Comparison of ENCODE assay signal across 14 mouse cellular contexts in the genomic region with DNA sequence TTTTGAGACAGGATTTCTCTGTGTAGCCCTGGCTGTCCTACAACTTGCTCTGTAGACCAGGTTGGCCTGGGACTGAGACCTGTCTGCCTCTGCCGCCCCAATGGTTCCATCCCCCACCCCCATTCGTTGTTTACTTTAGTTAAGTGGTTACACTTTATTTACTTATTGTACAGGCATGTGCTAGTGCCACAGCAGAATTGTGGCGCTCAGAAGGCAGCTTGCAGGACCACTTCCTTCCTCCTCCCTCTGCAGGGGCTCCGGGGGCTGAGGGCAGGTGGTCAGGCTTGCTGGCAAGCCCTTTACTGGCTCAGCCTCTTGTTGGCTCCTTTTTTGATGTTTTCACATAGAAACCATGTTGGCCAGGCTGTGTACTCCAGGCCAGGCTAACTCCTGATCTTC. TPM values are rescaled to one million over a fixed set of nuclear protein-coding genes. Genes with fewer than 3 reads are reported as not detected.
A peak's percentile ranks its signal among the peaks of the same experiment; 100 is the strongest.
DNase-seq lines count a peak whose midpoint lies in the region; ATAC-seq lines count a peak whose summit lies in the region.
"Had no signal": no experiment of that assay in that cellular context is flagged by ENCODE, and none has a peak within 500 bp of the region (broad histone marks: within the 10 kb centered on the region; RNA-seq: fewer than 3 reads in every experiment).

No protein-coding gene starts in this region.

- ATAC-seq in heart, embryonic 12.5 days (ENCODE audit: insufficient number of reproducible peaks, low FRiP score) = no peak
- no peak for ATAC-seq in lung, embryonic 16.5 days (ENCODE audit: low read depth)
- no peak for ATAC-seq in stomach, embryonic 16.5 days (ENCODE audit: insufficient read depth, low FRiP score)
- ATAC-seq: hindbrain, embryonic 16.5 days had no signal

- 29% methylated on average over 4 of the region's 4 CpGs for WGBS in heart, embryonic 12.5 days
- 16% methylated on average over 4 of the region's 4 CpGs for WGBS in lung, embryonic 16.5 days
- 33% methylated on average over 4 of the region's 4 CpGs for WGBS in stomach, embryonic 16.5 days

- 0 out of 2 replicates have a peak overlapping the region, but pooled peaks have one; percentile 10 for H3K4me3 ChIP-seq in heart, embryonic 12.5 days
- H3K4me3 ChIP-seq in lung, embryonic 16.5 days (ENCODE audit: low read length) = peak overlapping the region; percentile 62
- peak overlapping the region; percentile 52 for H3K4me3 ChIP-seq in stomach, embryonic 16.5 days (replicated peaks; ENCODE audit: low read length)

- no peaks in the 10 kb centered on the region for H3K9me3 ChIP-seq in heart, embryonic 12.5 days (replicated peaks)
- no peaks in the 10 kb centered on the region for H3K9me3 ChIP-seq in lung, embryonic 16.5 days (ENCODE audit: control insufficient read depth, low read length)
- H3K9me3 ChIP-seq in stomach, embryonic 16.5 days (replicated peaks; ENCODE audit: control insufficient read depth, low read length) = no peaks in the 10 kb centered on the region

- no peak overlapping the region for H3K9ac ChIP-seq in heart, embryonic 12.5 days
- H3K9ac ChIP-seq in lung, embryonic 16.5 days (ENCODE audit: low read length) = peak overlapping the region; percentile 21
- H3K9ac ChIP-seq in stomach, embryonic 16.5 days (ENCODE audit: low read length) = no peak overlapping the region; the same call in 1 of the 2 replicates

- peak overlapping the region; percentile 78 for H3K4me2 ChIP-seq in heart, embryonic 12.5 days
- peak overlapping the region; percentile 78 for H3K4me2 ChIP-seq in lung, embryonic 16.5 days (ENCODE audit: low read depth, low read length)
- peak overlapping the region; percentile 72 for H3K4me2 ChIP-seq in stomach, embryonic 16.5 days (ENCODE audit: low read depth, low read length)

- peaks cover 23% of the 10 kb centered on the region for H3K4me1 ChIP-seq in heart, embryonic 12.5 days (replicated peaks)
- H3K4me1 ChIP-seq in lung, embryonic 16.5 days (replicated peaks; ENCODE audit: control insufficient read depth, insufficient read depth, low read length) = peaks cover 21% of the 10 kb centered on the region
- H3K4me1 ChIP-seq in stomach, embryonic 16.5 days (ENCODE audit: control insufficient read depth, insufficient read depth, low read length) = peaks cover 23% of the 10 kb centered on the region

- no peaks in the 10 kb centered on the region; the same call in 1 of the 2 replicates for H3K36me3 ChIP-seq in heart, embryonic 12.5 days
- no peaks in the 10 kb centered on the region for H3K36me3 ChIP-seq in lung, embryonic 16.5 days (ENCODE audit: control insufficient read depth, insufficient read depth, low read length)
- no peaks in the 10 kb centered on the region for H3K36me3 ChIP-seq in stomach, embryonic 16.5 days (ENCODE audit: control insufficient read depth, insufficient read depth, low read length)

- H3K27ac ChIP-seq in heart, embryonic 12.5 days (ENCODE audit: poor library complexity, severe bottlenecking) = no peak overlapping the region
- H3K27ac ChIP-seq in lung, embryonic 16.5 days (ENCODE audit: low read length) = no peak overlapping the region
- H3K27ac ChIP-seq in stomach, embryonic 16.5 days (ENCODE audit: low read length) = no peak overlapping the region

- DNase-seq in heart, adult 11 months = no peak
- no peak for DNase-seq in lung, postnatal 10 days
- DNase-seq in induced T-regulatory cell, adult 2 months (ENCODE audit: low read depth) = peak; percentile 53
- DNase-seq in adipocyte (ENCODE audit: low spot score) = no peak
- no peak for DNase-seq in neural tube, embryonic 10.5 days (ENCODE audit: extremely low spot score, low spot score)
- DNase-seq: cerebellum, adult 18-20 months; left cerebral cortex, postnatal 4 days; right cerebral cortex, postnatal 25 days had no signal

- peaks cover 61% of the 10 kb centered on the region for H3K27me3 ChIP-seq in heart, embryonic 12.5 days (replicated peaks)
- H3K27me3 ChIP-seq in lung, embryonic 16.5 days (ENCODE audit: control insufficient read depth, insufficient read depth, low read depth, low read length) = peaks cover 5% of the 10 kb centered on the region
- peaks cover 10% of the 10 kb centered on the region for H3K27me3 ChIP-seq in stomach, embryonic 16.5 days (ENCODE audit: control insufficient read depth, insufficient read depth, low read length)

RNA-seq across cellular contexts. Expression of gene Icam1, which starts 1.4 kb away (rescaled TPM):
- 8.9 and 9.3 TPM in 2 replicates for polyA plus RNA-seq in heart, embryonic 12.5 days (2016; fragmentation: Nextera tagmentation; extraction: Ambion mirVana)
- polyA plus RNA-seq in lung, embryonic 16.5 days (2015; fragmentation: Nextera tagmentation; extraction: Ambion mirVana) = 76.2 and 93.0 TPM in 2 replicates
- polyA plus RNA-seq in stomach, embryonic 16.5 days (2015; fragmentation: Nextera tagmentation; extraction: Ambion mirVana) = 15.0 and 16.3 TPM in 2 replicates

RNA-seq across cellular contexts. Expression of gene Icam4, which starts 12.0 kb away (rescaled TPM):
- 5.6 and 8.1 TPM in 2 replicates for polyA plus RNA-seq in heart, embryonic 12.5 days (2016; fragmentation: Nextera tagmentation; extraction: Ambion mirVana)
- polyA plus RNA-seq in lung, embryonic 16.5 days (2015; fragmentation: Nextera tagmentation; extraction: Ambion mirVana) = 2.2 and 4.2 TPM in 2 replicates
- 5.9 and 8.6 TPM in 2 replicates for polyA plus RNA-seq in stomach, embryonic 16.5 days (2015; fragmentation: Nextera tagmentation; extraction: Ambion mirVana)

RNA-seq across cellular contexts. Expression of gene Mrpl4, which starts 14.6 kb away (rescaled TPM):
- 123 and 126 TPM in 2 replicates for polyA plus RNA-seq in heart, embryonic 12.5 days (2016; fragmentation: Nextera tagmentation; extraction: Ambion mirVana)
- 156 TPM in 2 replicates for polyA plus RNA-seq in lung, embryonic 16.5 days (2015; fragmentation: Nextera tagmentation; extraction: Ambion mirVana)
- 131 and 141 TPM in 2 replicates for polyA plus RNA-seq in stomach, embryonic 16.5 days (2015; fragmentation: Nextera tagmentation; extraction: Ambion mirVana)

RNA-seq across cellular contexts. Expression of gene Icam5, which starts 14.7 kb away (rescaled TPM):
- polyA plus RNA-seq in heart, embryonic 12.5 days (2016; fragmentation: Nextera tagmentation; extraction: Ambion mirVana) = not detected in 2 replicates
- 0.24 and 0.33 TPM in 2 replicates for polyA plus RNA-seq in lung, embryonic 16.5 days (2015; fragmentation: Nextera tagmentation; extraction: Ambion mirVana)
- 0.14 and 0.15 TPM in 2 replicates for polyA plus RNA-seq in stomach, embryonic 16.5 days (2015; fragmentation: Nextera tagmentation; extraction: Ambion mirVana)
- polyA plus RNA-seq: activated CD4-positive, CD25-positive, alpha-beta regulatory T cell, adult 4 months; neural tube, embryonic 11.5 days had no signal

RNA-seq across cellular contexts. Expression of gene S1pr2, which starts 40.6 kb away (rescaled TPM):
- 22.5 and 25.9 TPM in 2 replicates for polyA plus RNA-seq in heart, embryonic 12.5 days (2016; fragmentation: Nextera tagmentation; extraction: Ambion mirVana)
- 63.5 and 67.2 TPM in 2 replicates for polyA plus RNA-seq in lung, embryonic 16.5 days (2015; fragmentation: Nextera tagmentation; extraction: Ambion mirVana)
- polyA plus RNA-seq in stomach, embryonic 16.5 days (2015; fragmentation: Nextera tagmentation; extraction: Ambion mirVana) = 38.2 and 39.9 TPM in 2 replicates

Comparison
In these comparisons a context has a peak if more than half of its experiments do, and no peak if none do; other contexts are left out.
1. H3K4me3 ChIP-seq: peak in every context shown above with its lines; median percentile 62 in lung, embryonic 16.5 days; 52 in stomach, embryonic 16.5 days; 10 in heart, embryonic 12.5 days.